Comparison of ENCODE assay signal across 8 mouse cellular contexts in the genomic region with DNA sequence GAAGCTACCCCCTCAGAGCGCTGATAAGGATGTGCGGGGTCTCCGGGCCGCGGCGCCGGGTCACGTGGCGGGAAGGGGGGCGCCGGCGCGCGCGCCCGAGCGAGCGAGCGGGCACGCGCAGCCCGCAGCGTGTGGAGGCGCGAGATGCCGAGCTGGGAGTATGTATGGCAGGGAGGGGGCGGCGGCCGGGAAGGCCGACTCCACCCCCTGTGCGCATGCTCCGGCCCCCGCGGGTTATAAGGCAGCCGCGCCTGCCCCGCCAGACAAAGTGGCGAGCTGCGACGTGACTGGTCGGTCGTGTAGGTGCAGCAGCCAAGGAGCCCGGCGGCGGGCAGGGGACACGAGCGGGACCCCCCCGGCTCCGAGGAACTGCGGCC. TPM values are rescaled to one million over a fixed set of nuclear protein-coding genes. Genes with fewer than 3 reads are reported as not detected.
DNase-seq lines count a peak whose midpoint lies in the region; ATAC-seq lines count a peak whose summit lies in the region.

A gene (plus strand): TSS at position 266 of the 377 bp plus-strand sequence.

- H3K4me1 ChIP-seq in hindbrain, embryonic 10.5 days (replicated peaks) = peaks cover 28% of the 10 kb centered on the region

- WGBS in hindbrain, embryonic 10.5 days = under 1% methylated on average over 50 of the region's 50 CpGs

- no peaks in the 10 kb centered on the region for H3K36me3 ChIP-seq in hindbrain, embryonic 10.5 days

- H3K27me3 ChIP-seq in hindbrain, embryonic 10.5 days (ENCODE audit: insufficient read depth, poor library complexity, severe bottlenecking) = no peaks in the 10 kb centered on the region

- H3K4me3 ChIP-seq in hindbrain, embryonic 10.5 days = peak within 1 kb of the TSS; percentile 92

- H3K9me3 ChIP-seq in hindbrain, embryonic 10.5 days = no peaks in the 10 kb centered on the region

- ATAC-seq in frontal cortex, adult (ENCODE audit: low TSS enrichment) = peak; percentile 93

- H3K27ac ChIP-seq in hindbrain, embryonic 10.5 days = peak within 1 kb of the TSS; percentile 96

- DNase-seq in MEL-GATA-1-ER (ENCODE audit: extremely low read depth, low read depth) = peak; percentile 86
- DNase-seq in cerebellum, adult 8-10 months = peak; percentile 93
- DNase-seq in hindbrain, embryonic 10.5 days (ENCODE audit: low spot score) = peak; percentile 92
- peak; percentile 81 to 89 for DNase-seq in layer of hippocampus, postnatal 10 days (ENCODE audit: low spot score in 2 of 2)
- DNase-seq in lung, postnatal 10 days = peak; percentile 87
- peak; percentile 93 for DNase-seq in ovary, postnatal 36 days (ENCODE audit: low spot score)
- peak; percentile 96 for DNase-seq in thymus, postnatal 25 days

RNA-seq across cellular contexts. Expression of the gene that starts here (rescaled TPM):
- 29.7 and 45.0 TPM in 2 replicates for polyA plus RNA-seq in hindbrain, embryonic 10.5 days (2016; fragmentation: Nextera tagmentation; extraction: Ambion mirVana)
- total RNA-seq in layer of hippocampus, postnatal 10 days (2021) = 10 to 100 TPM; 76.3 to 82.4 TPM

Comparison
In these comparisons a context has a peak if more than half of its experiments do, and no peak if none do; other contexts are left out.
1. Peak in every context shown above with its lines: DNase-seq, ATAC-seq, H3K4me3 ChIP-seq and H3K27ac ChIP-seq.